Mouse (Mus musculus) left cerebral cortex, postnatal 25 days (tissue): ENCODE data around the gene Evc2. TPM values are rescaled to one million over a fixed set of nuclear protein-coding genes. Genes with fewer than 3 reads are reported as not detected.
A peak's percentile ranks its signal among the peaks of the same experiment; 100 is the strongest.

Experiments used
- DNase-seq, 2 experiments: peaks; one replicate each; pipeline ENCODE4 v3.0.0; 2022; ENCODE audit warnings: low spot score in 2 of 2, mixed read lengths in 1 of 2
- intact Hi-C: fragments of 180-260 bp; cut with DNase I; formaldehyde crosslinking; loops from one replicate; pipeline ENCODE4 v1.15.1; 2025
- total RNA-seq, 2 experiments: library from RNA; stranded (reverse); gene quantifications; 2 replicates each; pipeline ENCODE4 v1.2.3; 2021

The Evc2 gene
- total RNA-seq, 2 experiments from 2014 or later: 9.9 to 14.1 TPM

- intact Hi-C loops: no loop called here
- no peak for DNase-seq
Observed at GRCm38 (mm10) chr5:37458236-37458635, 119.9 kb downstream of the Evc2 start.

- intact Hi-C loops: no loop called here
- peak; percentile 17 to 55 for DNase-seq
Observed at GRCm38 (mm10) chr5:37465461-37465860, 127.2 kb downstream of the Evc2 start.

- DNase-seq: no peak
- intact Hi-C loops: no loop called here
Observed at GRCm38 (mm10) chr5:37467646-37468045, 129.3 kb downstream of the Evc2 start.

GRCm38 (mm10) chr5:37469031-37469430 lies 130.7 kb downstream of the Evc2 start:
- intact Hi-C loops: no loop called here
- no peak for DNase-seq

GRCm38 (mm10) chr5:37471584-37471983 lies 133.3 kb downstream of the Evc2 start:
- intact Hi-C loops: no loop called here
- DNase-seq: no peak

GRCm38 (mm10) chr5:37472025-37472608 lies 133.8 kb downstream of the Evc2 start:
- DNase-seq: no peak
- intact Hi-C loops: no loop called here

Other genes with a start within 250 kb of the Evc2 start
- 100 to 1,000 TPM; 210 to 213 TPM for gene Crmp1, start 96.6 kb upstream of the Evc2 start, total RNA-seq
- 1 to 10 TPM; 4.6 to 6.3 TPM for gene Evc, start 1.6 kb upstream of the Evc2 start, total RNA-seq